Mouse (Mus musculus): Measurements from ENCODE around the gene Mrpl12.

GRCm38 (mm10) chr11:120505661-120506060 lies 21.2 kb downstream of the Mrpl12 start:
- TF ChIP-seq CTCF (IDR thresholded peaks at IDR 0.05; ENCODE audit: low read depth, low read length) (no peak), POLR2AphosphoS5 (IDR thresholded peaks at IDR 0.05; ENCODE audit: insufficient replicate concordance, low read depth, low read length) (no peak), GATA1 (IDR thresholded peaks at IDR 0.05; ENCODE audit: borderline replicate concordance, low read length) (no peak)

Data from G1E (cell line).